Mouse (Mus musculus) limb, embryonic 12.5 days (tissue): ENCODE measurements around the gene Chmp3. TPM values are rescaled to one million over a fixed set of nuclear protein-coding genes. Genes with fewer than 3 reads are reported as not detected.
A peak's percentile ranks its signal among the peaks of the same experiment; 100 is the strongest.

ENCODE experiments used
- ATAC-seq: fragments of 200-750 bp; cut with Nextera tagmentation; 2 replicates; pipeline ENCODE4 v1.8.0; 2017; ENCODE audit warnings: low read depth, moderate TSS enrichment; ENCODE audit not compliant: insufficient number of reproducible peaks, insufficient read depth, low FRiP score, low TSS enrichment
- H3K27ac ChIP-seq: fragments of 300-500 bp; sonication (generic); 2 replicates; pipeline ENCODE4 v1.5.1; 2016; ENCODE audit warnings: mild to moderate bottlenecking, moderate library complexity
- H3K27me3 ChIP-seq: fragments of 300-500 bp; sonication (generic); 2 replicates; pipeline ENCODE4 v1.6.1; 2016; ENCODE audit warnings: mild to moderate bottlenecking, moderate library complexity
- H3K36me3 ChIP-seq: fragments of 300-500 bp; sonication (generic); 2 replicates; pipeline ENCODE4 v1.6.1; 2016; ENCODE audit warnings: mild to moderate bottlenecking, moderate library complexity
- H3K4me1 ChIP-seq: fragments of 300-500 bp; sonication (generic); replicated peaks from 2 replicates; pipeline ENCODE4 v1.6.1; 2016
- H3K4me2 ChIP-seq: fragments of 300-500 bp; sonication (generic); 2 replicates; pipeline ENCODE4 v1.6.1; 2016; ENCODE audit warnings: mild to moderate bottlenecking, moderate library complexity
- H3K4me3 ChIP-seq: fragments of 300-500 bp; sonication (generic); replicated peaks from 2 replicates; pipeline ENCODE4 v1.5.1; 2016; ENCODE audit warnings: mild to moderate bottlenecking
- H3K9ac ChIP-seq: fragments of 300-500 bp; sonication (generic); replicated peaks from 2 replicates; pipeline ENCODE4 v1.6.1; 2016; ENCODE audit warnings: mild to moderate bottlenecking, moderate library complexity
- H3K9me3 ChIP-seq: fragments of 300-500 bp; sonication (generic); 2 replicates; pipeline ENCODE4 v1.6.1; 2016; ENCODE audit warnings: mild to moderate bottlenecking, moderate library complexity
- WGBS: fragments of 180-500 bp; shearing (Covaris S2); methylation state at CpG from one replicate; pipeline ENCODE4 v1.1.7; 2016; 5-methylcytosine and 5-hydroxymethylcytosine counted together
- polyA plus RNA-seq: library from polyadenylated mRNA; unstranded; fragments of >200 nt; fragmentation: Nextera tagmentation; extraction: Ambion mirVana; gene quantifications from 2 replicates; pipeline ENCODE4 v1.2.1, GENCODE M21; 2016

Chmp3 gene
- polyA plus RNA-seq, 1 experiment from 2014 or later, result 50.1 TPM

DNA sequence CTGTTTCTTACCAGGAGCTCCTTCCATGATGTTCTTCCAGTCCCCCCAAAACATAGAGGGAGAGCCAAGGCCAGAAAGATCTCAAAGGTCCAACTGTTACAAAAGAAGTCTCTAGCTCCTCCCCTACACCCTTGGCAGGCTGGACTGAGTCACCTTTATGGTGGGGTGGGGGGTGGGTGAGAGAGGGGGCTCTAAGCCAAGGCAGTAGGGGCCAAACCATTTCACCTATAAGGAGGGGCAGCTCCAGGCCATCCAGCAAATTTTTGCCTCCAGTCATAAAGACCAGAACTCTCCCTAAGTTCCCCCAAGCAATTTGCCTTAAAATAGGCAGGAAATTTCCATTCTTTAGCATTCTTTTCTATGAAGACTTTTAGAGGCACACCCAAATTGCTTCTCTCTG lies 65.4 kb downstream of the Chmp3 start:
- no peak overlapping the region for H3K27ac ChIP-seq
- no peaks in the 10 kb centered on the region for H3K4me1 ChIP-seq
- no peak overlapping the region for H3K4me2 ChIP-seq
- no peaks in the 10 kb centered on the region for H3K9me3 ChIP-seq
- no peak for ATAC-seq
- peaks cover 82% of the 10 kb centered on the region for H3K36me3 ChIP-seq
- H3K9ac ChIP-seq, result no peak overlapping the region
- H3K4me3 ChIP-seq, result no peak overlapping the region
- no peaks in the 10 kb centered on the region for H3K27me3 ChIP-seq

DNA sequence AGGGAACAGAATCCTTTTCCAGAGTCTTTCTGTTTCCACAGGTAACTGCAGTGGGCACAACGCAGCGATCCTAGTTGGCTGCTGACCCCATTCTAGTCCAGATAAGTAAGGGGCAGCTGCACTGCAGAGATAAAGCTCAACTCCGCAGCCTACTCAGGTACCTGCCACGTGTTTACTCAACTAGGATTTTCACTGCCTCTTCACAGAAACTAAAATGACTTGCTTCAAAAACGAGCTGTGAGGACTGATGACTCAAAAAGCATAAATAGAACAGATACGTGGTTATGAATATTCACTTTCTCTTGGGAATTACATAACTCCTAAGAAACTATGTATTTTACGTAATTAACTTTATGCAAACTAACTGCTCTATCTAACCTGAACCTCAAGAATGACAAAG lies 66.4 kb downstream of the Chmp3 start:
- H3K4me2 ChIP-seq, result no peak overlapping the region
- H3K27me3 ChIP-seq, result no peaks in the 10 kb centered on the region
- no peaks in the 10 kb centered on the region for H3K9me3 ChIP-seq
- 92% methylated on average over 7 of the region's 7 CpGs for WGBS
- H3K4me1 ChIP-seq, result no peaks in the 10 kb centered on the region
- H3K36me3 ChIP-seq, result peaks cover 81% of the 10 kb centered on the region
- no peak overlapping the region for H3K27ac ChIP-seq
- no peak for ATAC-seq
- no peak overlapping the region for H3K9ac ChIP-seq
- no peak overlapping the region for H3K4me3 ChIP-seq

DNA sequence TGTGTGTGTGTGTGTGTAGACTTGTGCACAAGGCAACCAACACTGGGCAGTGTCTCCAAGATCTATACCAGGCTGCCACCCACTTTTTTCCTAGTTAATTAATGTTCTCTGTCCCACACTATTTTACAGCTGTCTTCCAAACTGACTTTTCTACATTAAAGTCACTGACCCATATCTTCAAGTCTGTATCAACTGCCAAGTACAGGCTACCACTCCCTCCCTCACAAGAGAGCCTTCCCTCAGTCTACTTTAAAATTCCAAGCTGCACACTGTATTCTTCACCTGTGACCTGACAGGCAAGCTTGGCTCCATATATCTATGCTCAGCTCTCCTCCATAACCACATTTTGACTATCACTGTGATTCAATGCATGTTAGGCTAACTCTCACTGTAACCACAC lies 69.6 kb downstream of the Chmp3 start:
- Histone ChIP-seq H3K4me2 (no peak overlapping the region), H3K36me3 (peaks cover 86% of the 10 kb centered on the region), H3K9me3 (no peaks in the 10 kb centered on the region), H3K4me3 (no peak overlapping the region), H3K4me1 (peaks cover 5% of the 10 kb centered on the region; the same call in 1 of the 2 replicates), H3K27me3 (no peaks in the 10 kb centered on the region), H3K9ac (no peak overlapping the region), H3K27ac (no peak overlapping the region)
- ATAC-seq, result no peak

DNA sequence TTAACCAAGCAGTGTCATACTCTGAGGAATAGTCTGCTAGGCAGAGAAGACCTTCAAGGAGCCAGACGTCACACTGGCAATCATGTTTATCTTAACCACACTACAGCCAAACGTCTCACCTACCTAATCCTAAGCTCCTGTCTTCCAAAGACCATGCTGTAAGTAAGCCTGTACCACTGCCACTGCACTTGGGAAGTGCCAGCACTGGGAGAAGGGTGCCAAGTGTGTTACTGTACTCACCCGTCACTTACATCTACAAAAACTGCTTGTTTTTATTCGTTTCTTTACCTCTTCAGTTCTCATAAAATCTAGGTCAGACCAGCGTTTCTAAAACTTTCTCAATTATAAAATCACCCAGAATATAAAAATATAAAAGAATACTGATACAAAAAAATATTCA lies 73.4 kb downstream of the Chmp3 start:
- H3K4me2 ChIP-seq, result no peak overlapping the region
- H3K36me3 ChIP-seq, result peaks cover 86% of the 10 kb centered on the region
- H3K4me1 ChIP-seq, result peaks cover 5% of the 10 kb centered on the region; the same call in 1 of the 2 replicates
- no peak overlapping the region for H3K9ac ChIP-seq
- no peak overlapping the region for H3K27ac ChIP-seq
- H3K9me3 ChIP-seq, result no peaks in the 10 kb centered on the region
- H3K27me3 ChIP-seq, result no peaks in the 10 kb centered on the region
- ATAC-seq, result no peak
- no peak overlapping the region for H3K4me3 ChIP-seq
- WGBS, result 77% methylated on average over 5 of the region's 5 CpGs

DNA sequence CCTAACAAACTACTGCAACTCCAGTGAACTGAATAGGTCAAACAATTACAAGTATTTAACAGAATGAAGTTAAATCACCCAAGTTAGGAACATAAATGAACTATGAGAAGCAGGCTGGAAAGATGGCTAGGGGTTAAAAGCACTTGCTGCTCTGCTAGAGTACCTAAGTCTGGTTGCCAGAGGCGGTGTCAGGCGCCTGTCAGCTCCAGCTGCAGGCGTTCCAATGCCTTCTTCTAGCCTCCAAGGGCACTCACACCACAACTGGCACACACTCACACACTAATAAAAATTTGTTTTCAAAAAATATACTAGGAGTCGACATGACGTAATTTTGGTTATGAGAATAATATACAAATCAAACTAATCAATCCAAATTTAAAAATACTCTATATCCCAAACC lies 78.0 kb downstream of the Chmp3 start:
- Histone ChIP-seq H3K27ac (no peak overlapping the region), H3K4me1 (peaks cover 17% of the 10 kb centered on the region), H3K4me2 (no peak overlapping the region), H3K9ac (no peak overlapping the region), H3K9me3 (no peaks in the 10 kb centered on the region), H3K36me3 (peaks cover 90% of the 10 kb centered on the region), H3K27me3 (no peaks in the 10 kb centered on the region), H3K4me3 (no peak overlapping the region)
- ATAC-seq, result no peak
- WGBS, result 87% methylated on average over 5 of the region's 5 CpGs

DNA sequence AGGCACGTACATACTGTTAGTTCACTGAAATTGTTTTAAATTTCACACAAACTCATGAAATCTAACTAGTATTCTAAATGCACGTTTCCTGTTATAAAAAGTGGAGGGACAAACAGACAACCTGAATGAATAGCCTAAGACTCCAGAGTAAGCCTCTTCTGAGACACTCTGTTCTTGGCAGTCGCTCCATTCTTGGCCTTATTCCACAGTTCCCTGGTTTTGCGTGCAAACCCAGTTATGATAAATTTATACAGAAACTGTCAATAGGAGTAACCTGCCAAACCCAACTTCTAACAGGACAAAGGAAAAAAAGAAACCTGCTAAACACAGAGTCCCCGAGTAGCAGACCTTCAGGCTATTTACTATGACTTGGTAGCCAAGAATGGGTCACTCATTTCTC lies 78.4 kb downstream of the Chmp3 start:
- no peak overlapping the region for H3K4me2 ChIP-seq
- H3K27me3 ChIP-seq, result no peaks in the 10 kb centered on the region
- H3K36me3 ChIP-seq, result peaks cover 90% of the 10 kb centered on the region
- ATAC-seq, result no peak
- no peak overlapping the region for H3K9ac ChIP-seq
- H3K4me1 ChIP-seq, result peaks cover 13% of the 10 kb centered on the region
- H3K9me3 ChIP-seq, result no peaks in the 10 kb centered on the region
- H3K27ac ChIP-seq, result no peak overlapping the region
- H3K4me3 ChIP-seq, result no peak overlapping the region
- 90% methylated on average over 5 of the region's 5 CpGs for WGBS

DNA sequence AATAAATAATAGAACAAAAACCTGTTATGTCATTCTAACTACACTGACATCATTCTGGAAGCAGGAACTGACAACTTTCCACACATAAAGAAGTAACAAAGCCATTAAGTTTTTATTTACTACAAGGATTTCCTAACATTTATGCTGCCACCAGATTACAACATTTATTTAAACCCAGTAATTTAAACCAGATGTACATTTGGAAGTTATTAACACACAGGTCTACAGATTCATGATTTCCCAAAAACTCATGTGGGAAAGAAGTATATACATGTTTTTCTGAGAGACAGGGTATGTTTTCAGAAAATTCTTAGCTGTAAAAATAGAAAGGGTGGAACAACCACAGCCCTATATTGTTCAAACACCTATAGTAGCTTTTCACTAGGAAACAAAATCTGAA lies 81.1 kb downstream of the Chmp3 start:
- Histone ChIP-seq H3K4me3 (no peak overlapping the region), H3K9me3 (no peaks in the 10 kb centered on the region), H3K4me1 (peaks cover 21% of the 10 kb centered on the region), H3K36me3 (peaks cover 81% of the 10 kb centered on the region), H3K27ac (no peak overlapping the region), H3K27me3 (no peaks in the 10 kb centered on the region), H3K9ac (no peak overlapping the region), H3K4me2 (no peak overlapping the region)
- no peak for ATAC-seq

DNA sequence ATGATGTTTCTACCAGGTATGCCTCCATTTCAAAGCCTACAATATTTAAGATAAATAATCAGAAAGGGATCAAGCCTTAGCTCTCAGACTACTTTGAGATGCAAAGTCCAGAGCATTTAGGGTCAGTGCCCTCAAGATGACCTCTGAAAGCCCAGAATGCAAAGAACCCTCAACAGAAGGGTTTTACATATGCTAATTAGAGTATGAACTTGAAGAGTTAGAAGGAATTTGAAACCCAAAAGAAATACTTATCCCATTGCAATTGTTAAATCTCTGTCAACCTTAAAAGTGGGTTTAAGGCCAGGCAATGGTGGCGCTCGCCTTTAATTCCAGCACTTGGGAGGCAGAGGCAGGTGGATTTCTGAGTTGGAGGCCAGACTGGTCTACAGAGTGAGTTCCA lies 82.4 kb downstream of the Chmp3 start:
- no peak overlapping the region for H3K27ac ChIP-seq
- H3K4me2 ChIP-seq, result no peak overlapping the region
- H3K9ac ChIP-seq, result no peak overlapping the region
- no peak overlapping the region for H3K4me3 ChIP-seq
- WGBS, result 97% methylated on average over 2 of the region's 2 CpGs
- H3K9me3 ChIP-seq, result no peaks in the 10 kb centered on the region
- H3K36me3 ChIP-seq, result peaks cover 82% of the 10 kb centered on the region
- ATAC-seq, result no peak
- no peaks in the 10 kb centered on the region for H3K27me3 ChIP-seq
- peaks cover 31% of the 10 kb centered on the region for H3K4me1 ChIP-seq

DNA sequence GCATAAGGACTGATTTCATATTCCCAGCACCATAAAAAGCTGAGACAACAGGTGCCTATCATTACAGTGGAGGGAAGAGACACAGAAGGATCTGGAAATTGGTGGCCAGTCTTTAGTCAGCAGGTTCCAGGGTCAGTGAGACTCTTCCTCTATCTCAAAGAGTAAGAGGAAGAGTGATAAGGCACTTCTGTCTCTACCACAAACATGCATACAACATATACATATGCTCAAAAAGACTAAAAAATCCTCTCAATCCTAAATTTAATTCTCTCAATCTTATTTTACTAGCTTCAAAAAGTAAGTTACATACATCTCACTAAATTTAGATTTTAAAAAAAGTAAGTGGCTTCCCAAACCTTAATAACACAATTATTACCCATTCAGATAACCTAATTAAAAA lies 83.7 kb downstream of the Chmp3 start:
- no peak overlapping the region for H3K9ac ChIP-seq
- H3K9me3 ChIP-seq, result no peaks in the 10 kb centered on the region
- H3K36me3 ChIP-seq, result peaks cover 70% of the 10 kb centered on the region
- no peak overlapping the region for H3K4me3 ChIP-seq
- H3K4me1 ChIP-seq, result peaks cover 38% of the 10 kb centered on the region
- H3K27me3 ChIP-seq, result no peaks in the 10 kb centered on the region
- H3K27ac ChIP-seq, result no peak overlapping the region
- ATAC-seq, result no peak
- H3K4me2 ChIP-seq, result no peak overlapping the region

DNA sequence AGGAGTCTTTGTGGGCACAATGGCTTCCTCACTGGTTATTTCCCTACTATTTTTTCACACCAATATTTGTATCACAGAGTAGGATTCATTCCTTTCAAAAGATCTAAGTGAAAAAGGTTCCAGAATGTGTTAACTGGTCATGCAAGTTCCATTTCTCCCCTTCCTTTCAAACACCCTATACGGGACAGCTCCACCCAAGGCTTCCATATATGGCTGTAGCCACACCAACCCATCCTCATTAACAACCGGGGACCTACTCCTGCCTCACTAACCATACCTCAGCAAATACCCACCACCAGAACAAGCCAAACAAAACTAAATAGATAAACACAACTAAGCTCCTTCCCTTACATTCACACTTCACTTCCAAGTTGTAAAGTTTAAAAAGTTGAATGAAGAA lies 87.6 kb downstream of the Chmp3 start:
- Histone ChIP-seq H3K4me3 (peak overlapping the region; percentile 82), H3K36me3 (peaks cover 35% of the 10 kb centered on the region), H3K27me3 (no peaks in the 10 kb centered on the region), H3K4me2 (peak overlapping the region; percentile 80), H3K27ac (no peak overlapping the region), H3K4me1 (peaks cover 25% of the 10 kb centered on the region), H3K9me3 (no peaks in the 10 kb centered on the region), H3K9ac (no peak overlapping the region)
- ATAC-seq, result no peak
- 13% methylated on average over 2 of the region's 2 CpGs for WGBS

DNA sequence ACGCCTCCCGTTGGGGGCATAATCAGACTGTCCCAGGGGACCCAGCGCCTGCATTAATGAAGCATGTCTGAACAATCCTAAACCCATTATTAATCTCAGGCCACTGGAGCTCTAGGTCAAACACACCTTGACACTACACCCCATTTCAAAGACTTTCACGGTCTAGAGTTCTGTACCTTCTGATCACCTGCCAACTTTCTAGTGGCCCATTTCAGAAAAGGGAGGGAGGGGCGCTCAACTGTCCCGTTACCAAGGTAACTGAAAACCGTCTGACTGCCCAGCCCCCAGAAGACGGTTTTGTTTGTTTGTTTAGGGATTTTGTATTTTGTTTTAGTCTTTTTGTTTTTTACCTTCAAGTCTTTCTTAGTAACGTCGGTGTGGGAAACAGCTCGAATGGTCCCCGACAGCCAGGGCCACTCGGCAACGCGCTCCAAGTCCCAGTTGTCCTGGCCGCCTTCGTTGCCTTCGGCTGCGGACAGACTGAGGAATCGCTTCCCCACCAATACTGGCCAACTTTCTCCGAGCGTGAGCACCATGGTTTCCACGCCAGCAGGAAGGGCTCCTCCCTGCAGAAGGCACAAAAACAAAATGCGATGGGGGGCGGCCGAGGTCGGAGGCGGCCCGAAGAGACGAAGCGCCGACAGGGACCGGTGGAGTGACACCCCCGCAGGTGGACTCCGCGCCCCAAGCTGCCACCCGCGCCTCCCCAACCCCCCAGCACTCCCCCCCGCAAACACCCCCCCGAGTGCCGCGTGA lies 88.3 kb downstream of the Chmp3 start:
- Histone ChIP-seq H3K4me2 (peak overlapping the region; percentile 80), H3K4me3 (peak overlapping the region; percentile 82), H3K9ac (peak overlapping the region; percentile 78), H3K4me1 (peaks cover 25% of the 10 kb centered on the region), H3K27me3 (0 out of 2 replicates have a peak, but pooled peaks cover 1% of the 10 kb centered on the region), H3K9me3 (no peaks in the 10 kb centered on the region), H3K36me3 (peaks cover 30% of the 10 kb centered on the region), H3K27ac (peak overlapping the region; percentile 99)
- 5% methylated on average over 35 of the region's 42 CpGs for WGBS
- no peak for ATAC-seq
